Mouse (Mus musculus) heart, embryonic 15.5 days (tissue): ENCODE measurements around the gene Dpp3. TPM values are rescaled to one million over a fixed set of nuclear protein-coding genes. Genes with fewer than 3 reads are reported as not detected.

Experiments used
- ATAC-seq: fragments of 200-750 bp; cut with Nextera tagmentation; replicated peaks from 2 replicates; pipeline ENCODE4 v1.8.0; 2017; ENCODE audit warnings: low read depth, moderate TSS enrichment; ENCODE audit not compliant: insufficient number of reproducible peaks, insufficient read depth, low FRiP score
- H3K27ac ChIP-seq: fragments of 300-500 bp; sonication (generic); 2 replicates; pipeline ENCODE4 v1.5.1; 2015; ENCODE audit warnings: mild to moderate bottlenecking, inconsistent platforms
- H3K27me3 ChIP-seq: fragments of 300-500 bp; sonication (generic); 2 replicates; pipeline ENCODE4 v1.6.1; 2015; ENCODE audit warnings: inconsistent platforms
- H3K36me3 ChIP-seq: fragments of 300-500 bp; sonication (generic); 2 replicates; pipeline ENCODE4 v1.6.1; 2015; ENCODE audit warnings: mild to moderate bottlenecking, inconsistent platforms
- H3K4me1 ChIP-seq: fragments of 300-500 bp; sonication (generic); replicated peaks from 2 replicates; pipeline ENCODE4 v1.6.1; 2015; ENCODE audit warnings: inconsistent platforms
- H3K4me2 ChIP-seq: fragments of 300-500 bp; sonication (generic); 2 replicates; pipeline ENCODE4 v1.6.1; 2015; ENCODE audit warnings: inconsistent platforms, mild to moderate bottlenecking, moderate library complexity
- H3K4me3 ChIP-seq: fragments of 300-500 bp; sonication (generic); 2 replicates; pipeline ENCODE4 v1.5.1; 2015; ENCODE audit warnings: mild to moderate bottlenecking, inconsistent platforms
- H3K9ac ChIP-seq: fragments of 300-500 bp; sonication (generic); 2 replicates; pipeline ENCODE4 v1.6.1; 2015; ENCODE audit warnings: mild to moderate bottlenecking, inconsistent platforms
- H3K9me3 ChIP-seq: fragments of 300-500 bp; sonication (generic); replicated peaks from 2 replicates; pipeline ENCODE4 v1.6.1; 2016; ENCODE audit warnings: inconsistent platforms
- WGBS: fragments of 180-500 bp; shearing (Covaris S2); methylation state at CpG from one replicate; pipeline ENCODE4 v1.1.7; 2015; ENCODE audit warnings: mixed read lengths; 5-methylcytosine and 5-hydroxymethylcytosine counted together
- polyA plus RNA-seq: library from polyadenylated mRNA; unstranded; fragments of >200 nt; fragmentation: Nextera tagmentation; extraction: Ambion mirVana; gene quantifications from 2 replicates; pipeline ENCODE4 v1.2.1, GENCODE M21; 2015

Dpp3 gene
- polyA plus RNA-seq, 1 experiment from 2014 or later: 63.6 TPM

DNA sequence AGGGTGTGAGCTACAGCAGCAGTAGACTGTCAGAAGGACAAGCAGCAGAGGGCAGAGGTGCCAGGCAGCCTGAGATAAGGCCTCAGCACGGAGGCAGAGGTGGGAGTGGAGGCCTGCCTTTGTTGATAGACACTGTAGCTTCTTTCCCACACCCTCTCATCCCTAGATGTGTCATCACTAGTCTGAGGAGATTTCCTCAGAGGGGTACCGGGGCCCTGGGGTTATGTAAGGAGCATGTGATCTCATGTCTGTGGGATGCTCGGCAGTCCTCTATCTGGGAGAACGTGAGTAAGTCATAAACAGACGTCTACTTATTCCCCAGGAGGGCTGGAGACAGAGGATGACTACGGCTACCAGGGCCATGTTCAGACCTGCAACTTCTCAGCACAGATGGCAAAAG is 69.0 kb downstream of the Dpp3 start:
- no peak overlapping the region for H3K4me2 ChIP-seq
- ATAC-seq: no peak
- 38% methylated on average over 6 of the region's 6 CpGs for WGBS

More for the DNA sequence above, 69.0 kb downstream of the Dpp3 start:
- H3K36me3 ChIP-seq: no peaks in the 10 kb centered on the region
- H3K4me1 ChIP-seq: peaks cover 13% of the 10 kb centered on the region
- H3K9me3 ChIP-seq: no peaks in the 10 kb centered on the region
- H3K27me3 ChIP-seq: peaks cover 18% of the 10 kb centered on the region; the same call in 1 of the 2 replicates
- H3K4me3 ChIP-seq: no peak overlapping the region
- H3K27ac ChIP-seq: no peak overlapping the region
- no peak overlapping the region for H3K9ac ChIP-seq

Other genes starting within 250 kb of the Dpp3 start
- gene Gm960, start 229.6 kb downstream of the Dpp3 start, polyA plus RNA-seq: 0.48 and 0.52 TPM in 2 replicates
- gene Sptbn2, start 217.1 kb downstream of the Dpp3 start, polyA plus RNA-seq: 0.18 and 0.56 TPM in 2 replicates
- gene Rbm4b, start 171.8 kb downstream of the Dpp3 start, polyA plus RNA-seq: 30.8 and 36.3 TPM in 2 replicates
- gene Rbm4, start 134.4 kb downstream of the Dpp3 start, polyA plus RNA-seq: 42.2 and 54.1 TPM in 2 replicates
- gene Gm21992, start 116.7 kb downstream of the Dpp3 start, polyA plus RNA-seq: 22.6 and 30.5 TPM in 2 replicates
- gene Rbm14, start 116.7 kb downstream of the Dpp3 start, polyA plus RNA-seq: 40.2 and 51.1 TPM in 2 replicates
- 33.4 and 41.7 TPM in 2 replicates for gene Ccs, start 89.0 kb downstream of the Dpp3 start, polyA plus RNA-seq
- gene Ccdc87, start 88.9 kb downstream of the Dpp3 start, polyA plus RNA-seq: 0.04 and 0.05 TPM in 2 replicates
- gene Ctsf, start 73.2 kb downstream of the Dpp3 start, polyA plus RNA-seq: 37.4 and 42.6 TPM in 2 replicates
- 2.1 and 9.1 TPM in 2 replicates for gene Actn3, start 50.4 kb downstream of the Dpp3 start, polyA plus RNA-seq
- 6.6 and 9.9 TPM in 2 replicates for gene Zdhhc24, start 49.6 kb downstream of the Dpp3 start, polyA plus RNA-seq
- gene Bbs1, start 21.7 kb downstream of the Dpp3 start, polyA plus RNA-seq: 2.2 and 2.7 TPM in 2 replicates
- 0.38 and 0.52 TPM in 2 replicates for gene Peli3, start 14.8 kb upstream of the Dpp3 start, polyA plus RNA-seq
- 82.6 and 97.3 TPM in 2 replicates for gene Mrpl11, start 33.9 kb upstream of the Dpp3 start, polyA plus RNA-seq
- gene Npas4, start 62.0 kb upstream of the Dpp3 start, polyA plus RNA-seq: 0.10 and 0.23 TPM in 2 replicates
- gene Slc29a2, start 95.6 kb upstream of the Dpp3 start, polyA plus RNA-seq: 8.8 and 11.1 TPM in 2 replicates
- gene B4gat1, start 110.5 kb upstream of the Dpp3 start, polyA plus RNA-seq: 43.1 and 43.6 TPM in 2 replicates
- 1.4 and 1.5 TPM in 2 replicates for gene AC124502.3, start 110.6 kb upstream of the Dpp3 start, polyA plus RNA-seq
- gene Brms1, start 113.1 kb upstream of the Dpp3 start, polyA plus RNA-seq: 23.0 and 31.9 TPM in 2 replicates
- 1.9 and 3.3 TPM in 2 replicates for gene Rin1, start 122.2 kb upstream of the Dpp3 start, polyA plus RNA-seq
- gene Cd248, start 139.8 kb upstream of the Dpp3 start, polyA plus RNA-seq: 18.1 and 39.3 TPM in 2 replicates
- 3.0 and 4.5 TPM in 2 replicates for gene Tmem151a, start 157.2 kb upstream of the Dpp3 start, polyA plus RNA-seq
- gene Yif1a, start 160.3 kb upstream of the Dpp3 start, polyA plus RNA-seq: 82.0 and 92.3 TPM in 2 replicates
- gene Cnih2, start 170.2 kb upstream of the Dpp3 start, polyA plus RNA-seq: 2.9 and 5.7 TPM in 2 replicates
- gene Rab1b, start 178.8 kb upstream of the Dpp3 start, polyA plus RNA-seq: 208 and 236 TPM in 2 replicates
- gene Klc2, start 190.3 kb upstream of the Dpp3 start, polyA plus RNA-seq: 17.1 and 21.8 TPM in 2 replicates